Mouse (Mus musculus) cerebellum, adult 9-10 months (tissue): ENCODE data around the gene Vsig10.
"Not testable (repeated sequence)": the region's sequence is repeated elsewhere in the genome, so short reads cannot be mapped to it uniquely, and the experiment has no call there.

Experiments
- DNase-seq: peaks from one replicate; pipeline ENCODE4 v3.0.0; 2022

Gene Vsig10

DNA sequence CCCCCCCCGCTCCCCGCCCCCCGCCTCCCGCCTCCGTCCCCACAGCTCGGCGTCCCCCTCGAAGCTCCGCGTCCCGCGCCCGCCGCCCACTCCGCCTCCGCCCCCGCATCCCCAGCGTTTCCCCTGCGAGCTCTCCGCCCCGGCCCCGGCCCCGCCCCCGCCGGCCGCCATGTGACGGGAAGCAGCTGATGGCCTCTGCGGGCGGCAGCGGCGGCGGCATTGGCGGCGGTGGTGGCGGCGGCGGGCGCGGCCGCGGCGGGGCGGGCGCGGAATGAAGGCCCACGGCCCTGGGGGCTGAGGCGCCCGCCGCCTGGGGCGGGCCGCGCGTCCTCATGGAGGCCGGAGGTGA, 38.2 kb downstream of the Vsig10 start, which contains the start of gene Wsb2:
Gene Wsb2, plus strand, starts transcription at position 176 of the 349 bp plus-strand sequence.
- peak; percentile 72 for DNase-seq

DNA sequence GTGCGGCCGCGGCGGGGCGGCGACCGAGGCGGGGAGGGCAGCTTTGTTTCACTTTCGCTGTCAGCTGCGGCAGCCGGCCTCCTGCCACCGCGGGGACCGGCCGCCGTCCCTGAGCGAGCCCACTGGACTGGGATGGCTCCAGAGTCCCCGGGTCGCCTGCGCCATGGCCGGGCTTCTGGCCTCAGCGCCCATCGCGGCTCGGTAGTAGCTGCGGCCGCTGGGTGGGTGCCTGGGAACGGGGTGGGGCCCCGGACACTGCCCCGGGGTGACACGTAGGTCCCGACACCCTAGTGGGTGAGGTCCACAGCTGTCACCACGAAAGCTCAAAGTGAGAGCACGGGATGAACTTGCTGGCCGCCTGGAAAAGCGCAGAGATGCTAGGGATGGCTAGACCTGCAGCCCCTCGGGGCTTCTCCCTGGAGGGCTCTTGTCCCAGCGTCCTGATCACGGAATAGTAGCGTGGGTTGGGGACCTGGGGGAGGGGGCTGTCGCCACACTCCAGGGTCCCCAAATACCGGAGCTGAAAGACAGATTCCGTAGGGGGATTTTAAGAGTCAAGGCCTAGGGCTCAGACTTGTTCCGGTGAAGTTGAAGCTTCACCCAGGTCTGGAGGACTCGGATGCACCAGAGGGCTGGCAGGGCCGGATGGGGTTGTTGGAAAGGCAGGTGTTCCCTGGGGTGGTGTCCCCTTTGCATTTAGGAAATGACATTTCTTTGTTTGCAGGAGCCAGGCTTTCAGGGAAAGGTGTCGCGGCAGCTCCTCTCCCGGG, 38.8 kb downstream of the Vsig10 start:
- peak; percentile 54 for DNase-seq

DNA sequence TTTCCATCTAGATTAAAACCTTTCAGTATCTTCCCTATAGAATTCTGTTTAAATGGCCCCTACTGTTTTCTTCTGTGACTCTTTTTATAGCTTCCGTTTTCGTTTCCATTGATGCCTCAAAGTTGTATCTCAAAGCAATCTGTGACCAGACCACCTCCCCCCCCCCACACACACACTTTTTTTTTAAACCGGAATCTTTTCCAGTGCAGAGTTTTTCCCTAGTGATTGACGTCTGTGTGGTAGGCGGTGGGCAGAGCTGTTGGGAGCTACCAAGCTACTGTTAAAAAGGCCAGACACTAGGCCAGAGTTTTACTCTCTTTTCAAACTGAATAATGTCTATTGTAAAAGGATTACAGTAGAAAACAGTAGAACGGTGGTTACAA, 39.4 kb downstream of the Vsig10 start:
- DNase-seq = no peak

DNA sequence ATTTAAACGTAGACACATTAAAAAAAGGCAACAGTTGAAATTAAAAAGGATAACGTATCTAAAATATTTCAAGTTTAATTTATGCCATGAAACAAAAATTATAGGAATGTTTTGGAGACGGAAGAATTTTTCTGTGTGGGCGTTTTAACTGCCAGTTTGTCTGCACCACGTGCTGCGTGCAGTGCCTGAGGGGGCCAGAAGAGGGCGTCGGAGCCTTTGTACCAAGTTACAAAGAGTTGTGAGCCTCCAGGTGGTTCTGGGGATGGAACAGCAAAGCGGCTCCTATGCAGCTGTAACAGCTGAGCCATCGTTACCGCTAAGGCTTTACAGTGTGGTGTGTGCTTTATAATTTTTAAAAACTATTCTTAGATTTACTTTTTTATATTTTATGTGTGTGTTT, 39.8 kb downstream of the Vsig10 start:
- DNase-seq = peak; percentile 65

DNA sequence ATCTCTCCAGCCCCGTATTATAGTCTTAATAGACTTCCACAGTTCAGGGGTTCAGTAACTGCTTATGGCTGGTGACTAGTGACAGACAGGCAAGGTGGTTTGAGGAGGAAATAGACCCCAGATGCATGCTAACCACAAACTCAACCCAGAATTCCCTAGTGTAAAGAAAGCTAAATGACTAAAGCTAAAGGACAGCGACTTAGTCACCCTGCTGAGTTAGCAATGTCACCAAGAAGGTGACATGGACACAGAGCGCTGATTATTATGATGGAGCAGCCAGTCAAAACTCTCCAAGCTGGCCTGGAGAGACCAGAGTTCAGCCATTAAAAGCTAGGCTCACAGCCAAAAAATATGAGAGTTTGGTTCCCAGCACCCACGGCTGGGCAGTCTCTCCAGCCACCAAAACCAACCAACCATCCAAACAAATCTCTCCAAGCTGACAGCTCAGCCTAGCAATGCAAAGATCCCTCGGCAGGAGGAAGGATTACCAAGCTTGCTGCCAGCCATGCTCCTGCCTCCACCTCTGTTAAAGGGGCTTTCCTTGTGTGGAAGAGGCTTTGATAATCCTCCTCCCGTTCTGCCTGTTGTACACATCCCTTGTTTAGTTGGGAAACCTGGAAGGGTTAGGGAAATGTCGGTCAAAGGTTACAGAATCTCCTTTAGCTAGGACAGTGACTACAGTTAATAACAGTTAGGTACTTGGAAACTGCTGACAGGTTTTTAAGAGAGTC, 40.8 kb downstream of the Vsig10 start:
- no peak for DNase-seq

DNA sequence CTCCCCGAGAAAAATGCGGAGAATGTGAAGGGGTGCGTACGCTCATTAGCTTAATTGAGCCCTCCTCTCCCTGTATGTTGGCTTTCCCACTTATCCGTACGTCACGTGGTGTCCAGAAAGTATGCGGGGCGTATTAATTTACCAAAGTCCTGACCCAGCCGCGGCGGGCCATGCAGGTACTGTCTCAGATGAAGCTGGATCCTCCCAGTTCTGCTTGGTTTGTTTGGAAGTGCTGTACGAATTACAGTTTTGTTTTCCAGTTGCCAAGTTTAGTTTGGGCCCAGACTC, 41.3 kb downstream of the Vsig10 start:
- no peak for DNase-seq

DNA sequence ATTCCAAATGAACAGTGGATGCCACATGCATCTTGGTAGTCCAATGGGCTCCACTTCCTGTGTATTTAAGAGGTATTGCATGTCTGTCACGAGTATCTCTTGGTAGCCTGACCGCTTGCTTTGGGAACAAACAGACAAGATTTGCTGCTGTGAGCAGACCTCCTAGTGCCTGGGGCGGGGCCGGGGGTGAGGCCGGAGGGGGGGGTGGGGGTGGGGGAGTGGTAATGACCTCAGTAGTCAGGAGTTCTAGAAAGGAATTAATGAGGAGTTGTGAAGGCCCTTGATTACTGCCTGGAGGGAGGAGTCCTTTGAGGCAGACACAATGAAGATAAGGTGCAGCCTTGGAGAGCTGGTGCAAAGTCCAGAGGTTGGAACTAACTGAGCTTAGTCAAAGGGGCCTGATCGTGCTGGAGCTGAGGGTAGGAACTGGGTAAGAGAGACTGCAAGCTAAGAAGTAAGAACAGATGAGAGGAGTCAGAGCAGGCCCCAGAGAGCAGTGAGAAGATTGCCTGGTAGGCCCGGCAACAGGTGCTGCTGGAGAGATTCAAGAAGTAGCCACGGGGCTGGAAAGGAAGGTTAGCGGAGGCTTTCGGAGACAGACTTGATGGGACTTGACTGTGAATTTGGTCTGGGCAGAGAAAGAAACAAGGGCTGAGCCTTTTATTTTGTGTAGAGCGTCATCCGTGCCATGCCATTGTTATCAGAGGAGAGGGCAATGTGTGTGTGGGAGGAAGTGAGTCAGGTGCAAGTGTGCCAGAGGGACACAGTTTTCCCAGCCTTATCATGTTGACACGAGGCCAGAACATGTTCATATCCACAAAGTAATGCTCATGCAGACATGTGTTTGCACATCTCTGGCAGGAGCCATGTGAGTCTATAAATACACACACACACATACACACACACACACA, 42.0 kb downstream of the Vsig10 start:
- DNase-seq = no peak

DNA sequence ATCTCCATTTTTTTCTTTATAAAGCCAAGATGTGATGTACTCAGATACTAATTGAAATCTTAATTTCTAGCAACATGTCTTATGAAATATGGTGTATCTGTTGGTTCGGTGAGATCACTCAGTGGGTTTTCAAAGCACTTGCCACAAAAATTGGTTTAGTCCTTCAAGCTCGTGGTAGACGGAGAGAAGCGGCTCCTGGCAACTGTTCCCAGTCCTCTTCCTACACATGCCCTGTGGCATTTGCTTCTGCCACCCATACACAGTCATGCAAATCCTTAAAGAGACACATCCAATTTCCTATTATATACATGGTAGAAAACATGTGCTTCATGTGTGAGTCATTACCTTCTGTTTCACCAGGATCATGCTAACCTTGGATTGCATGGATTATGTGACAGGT, 42.7 kb downstream of the Vsig10 start:
- no peak for DNase-seq

DNA sequence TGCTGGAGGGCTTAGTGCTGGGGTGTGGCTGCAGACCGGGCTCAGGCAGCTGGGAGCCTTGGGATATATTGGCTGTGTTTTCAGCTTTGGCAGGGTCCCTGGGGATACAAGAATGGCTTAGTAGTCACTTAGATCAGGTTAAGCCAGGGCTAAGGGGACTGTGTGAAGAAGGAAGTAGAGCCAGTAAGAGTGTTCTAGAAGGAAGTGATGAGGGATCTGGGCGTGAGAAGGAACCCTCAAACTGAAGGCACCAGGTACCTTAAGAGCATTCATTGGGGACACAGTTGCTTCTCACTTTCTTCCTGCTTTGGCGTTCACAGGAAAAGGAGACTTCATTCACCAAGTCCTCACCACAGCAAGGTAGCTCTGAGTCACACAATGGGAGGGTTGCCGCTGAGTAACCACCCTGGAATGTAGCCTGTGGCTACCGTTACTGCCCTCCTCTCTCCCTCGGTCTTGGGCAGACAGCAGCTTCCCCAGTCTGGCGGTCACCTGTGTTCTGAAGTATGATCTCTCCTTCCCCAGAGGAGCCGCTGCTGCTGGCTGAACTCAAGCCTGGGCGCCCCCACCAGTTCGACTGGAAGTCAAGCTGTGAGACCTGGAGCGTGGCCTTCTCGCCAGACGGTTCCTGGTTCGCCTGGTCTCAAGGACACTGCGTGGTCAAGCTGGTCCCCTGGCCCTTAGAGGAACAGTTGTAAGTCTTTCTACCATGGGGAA, 44.3 kb downstream of the Vsig10 start:
- no peak for DNase-seq

DNA sequence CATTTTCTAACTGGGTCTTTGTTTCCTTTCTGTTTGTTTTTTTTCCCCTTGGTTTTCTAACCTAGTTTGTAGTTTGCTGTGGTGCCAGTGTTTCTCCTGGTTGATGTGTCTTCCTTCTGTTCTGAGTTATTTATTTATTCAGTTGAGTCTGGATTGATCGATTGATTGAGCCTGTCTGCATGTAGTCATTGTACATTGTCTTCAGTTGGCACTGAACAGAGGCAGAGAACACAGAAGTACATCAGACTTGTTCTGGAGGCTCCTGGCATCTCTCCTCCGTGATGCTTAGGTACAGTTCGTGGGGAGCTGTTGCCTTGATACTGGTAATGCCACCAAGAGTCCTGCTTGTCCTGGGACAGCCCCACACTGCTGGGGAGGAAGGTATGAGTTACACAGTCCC, 45.9 kb downstream of the Vsig10 start:
- DNase-seq = no peak

DNA sequence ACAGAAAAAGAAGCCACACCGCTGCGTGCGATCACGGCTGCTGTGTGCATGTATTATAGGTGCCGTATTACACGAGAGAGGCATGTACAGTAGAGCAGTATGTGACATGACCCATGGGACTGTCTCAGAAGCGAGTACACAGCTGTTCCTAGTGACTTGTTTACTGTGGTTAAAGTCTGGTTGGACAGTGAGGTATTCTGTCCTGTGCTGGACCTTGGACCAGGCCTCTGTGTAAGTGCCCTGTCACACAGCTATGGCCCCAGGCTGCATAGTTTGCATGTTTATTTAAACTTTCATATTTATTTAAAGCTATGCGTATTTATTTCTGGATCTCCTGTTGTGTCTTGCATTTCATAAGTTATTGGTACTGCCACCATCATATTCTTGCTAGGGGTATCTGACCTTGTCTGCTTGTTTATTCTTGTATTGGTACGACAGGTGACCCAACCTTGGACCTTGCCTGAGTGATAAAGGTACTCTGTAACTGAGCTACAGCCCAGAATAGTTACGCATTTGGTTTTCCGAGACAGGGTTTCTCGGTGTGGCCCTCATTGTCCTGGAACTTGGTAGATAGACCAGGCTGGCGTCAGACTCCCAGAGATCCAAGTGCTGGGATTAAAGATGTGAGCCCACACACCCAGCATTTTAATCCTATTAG, 47.1 kb downstream of the Vsig10 start:
- DNase-seq = no peak

DNA sequence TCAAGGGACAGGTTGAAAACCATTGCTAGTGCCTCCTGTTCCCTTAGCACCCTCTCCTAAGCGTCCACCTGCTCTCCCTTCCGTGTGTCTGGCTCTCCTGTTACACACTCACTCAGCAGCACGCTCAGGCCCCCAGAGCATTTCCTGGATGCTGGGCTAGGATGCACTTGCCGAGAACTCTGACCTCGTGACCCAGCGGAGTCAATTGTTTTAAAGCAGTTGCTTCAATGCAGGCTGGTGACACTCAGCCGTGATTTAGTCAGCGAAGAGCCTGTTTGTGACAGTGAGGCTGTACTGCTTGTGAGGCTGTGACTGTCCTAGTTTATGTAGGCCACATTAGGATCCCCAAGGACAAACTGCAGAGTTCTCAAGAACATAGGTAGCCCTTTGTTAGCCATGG, 48.3 kb downstream of the Vsig10 start:
- DNase-seq = no peak

DNA sequence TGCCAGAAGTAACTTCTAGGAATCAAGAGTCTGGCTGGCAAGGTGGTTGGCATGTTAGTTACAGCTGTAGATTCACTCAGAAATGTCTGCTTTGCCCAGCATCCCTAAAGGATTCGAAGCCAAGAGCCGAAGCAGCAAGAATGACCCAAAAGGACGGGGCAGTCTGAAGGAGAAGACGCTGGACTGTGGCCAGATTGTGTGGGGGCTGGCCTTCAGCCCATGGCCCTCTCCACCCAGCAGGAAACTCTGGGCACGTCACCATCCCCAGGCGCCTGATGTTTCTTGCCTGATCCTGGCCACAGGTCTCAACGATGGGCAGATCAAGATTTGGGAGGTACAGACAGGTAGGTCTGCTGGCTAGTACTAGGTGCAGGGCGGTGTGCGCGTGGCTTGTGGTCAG, 51.7 kb downstream of the Vsig10 start:
- no peak for DNase-seq

DNA sequence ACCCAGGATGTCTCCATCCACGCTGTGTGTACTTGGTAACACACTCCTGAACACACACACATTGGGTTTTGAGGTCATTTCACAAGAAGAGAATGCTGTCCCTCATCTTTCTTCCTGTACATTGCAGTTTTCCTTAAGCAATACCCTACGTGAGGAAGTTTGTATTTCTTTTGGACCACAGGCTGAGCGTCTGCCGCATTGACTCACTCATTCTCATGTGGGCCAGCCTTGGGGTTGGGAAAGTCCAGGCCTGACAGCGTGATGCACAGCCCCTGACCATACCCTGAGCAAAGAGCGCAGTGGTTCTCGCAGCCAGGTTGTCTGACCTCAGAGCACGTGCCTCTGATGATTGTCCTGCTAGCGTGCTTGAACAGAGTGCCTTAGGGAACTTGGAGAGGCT, 54.5 kb downstream of the Vsig10 start:
- no peak for DNase-seq

DNA sequence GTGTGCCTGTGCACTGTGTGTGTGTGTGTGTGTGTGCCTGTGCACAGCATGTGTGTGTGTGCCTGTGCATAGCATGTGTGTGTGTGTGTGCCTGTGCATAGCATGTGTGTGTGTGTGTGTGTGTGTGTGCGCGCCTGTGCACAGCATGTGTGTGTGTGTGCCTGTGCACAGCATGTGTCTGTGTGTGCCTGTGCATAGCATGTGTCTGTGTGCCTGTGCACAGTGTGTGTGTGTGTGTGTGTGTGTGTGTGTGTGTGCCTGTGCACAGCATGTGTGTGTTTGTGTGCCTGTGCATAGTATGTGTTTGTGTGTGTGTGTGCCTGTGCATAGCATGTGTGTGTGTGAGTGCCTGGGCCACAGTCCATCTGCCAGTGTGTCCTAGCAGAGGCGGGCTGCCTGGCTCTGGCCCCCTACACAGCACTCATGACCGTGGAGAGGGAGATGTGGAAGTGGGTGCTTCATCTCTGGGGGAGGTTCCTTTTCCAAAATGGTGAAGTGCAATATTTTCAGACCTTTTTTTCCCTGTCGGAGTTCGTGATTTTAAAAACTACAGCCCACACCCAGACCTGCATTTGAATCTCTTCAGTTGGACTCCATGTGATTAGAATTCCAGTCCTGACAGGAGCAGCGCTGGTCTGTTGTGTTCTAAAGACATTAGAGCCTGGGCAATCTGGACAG, 55.6 kb downstream of the Vsig10 start:
- DNase-seq = no peak

DNA sequence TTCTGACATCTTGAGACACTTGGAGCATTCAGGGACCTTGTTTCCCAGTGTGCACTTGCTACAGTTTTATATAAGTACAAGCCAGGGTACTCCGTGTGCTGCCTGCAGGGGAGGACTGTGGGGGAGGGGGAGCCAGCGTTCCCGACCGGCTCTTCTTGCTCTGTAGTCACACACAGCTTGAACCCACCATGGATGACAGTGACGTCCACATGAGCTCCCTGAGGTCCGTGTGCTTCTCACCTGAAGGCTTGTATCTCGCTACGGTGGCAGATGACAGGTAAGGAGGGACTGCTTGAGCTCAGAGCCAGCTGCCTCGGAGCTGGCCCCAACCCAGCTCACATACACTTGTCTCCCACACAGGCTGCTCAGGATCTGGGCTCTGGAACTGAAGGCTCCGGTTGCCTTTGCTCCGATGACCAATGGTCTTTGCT, 57.5 kb downstream of the Vsig10 start:
- no peak for DNase-seq

DNA sequence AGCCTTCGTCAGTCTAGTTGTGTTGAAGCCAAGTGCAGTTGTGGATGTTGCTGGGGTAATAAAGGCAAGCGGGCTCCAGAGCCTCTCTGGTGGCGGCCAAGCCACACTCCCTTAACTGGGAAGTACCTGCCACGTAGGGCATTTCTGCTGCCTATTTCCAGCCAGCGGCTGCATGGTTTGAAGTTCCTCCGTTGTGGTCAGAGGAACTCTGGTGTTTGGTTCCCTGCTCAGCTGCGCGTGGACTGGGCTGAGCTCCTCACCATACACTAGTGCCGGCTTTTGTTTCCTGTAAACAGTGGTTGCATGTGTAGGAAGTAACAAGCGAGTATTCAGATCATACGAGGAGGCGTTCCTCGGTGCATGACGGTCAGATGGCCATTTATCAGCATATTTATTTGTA, 58.8 kb downstream of the Vsig10 start:
- DNase-seq = not testable (repeated sequence)

DNA sequence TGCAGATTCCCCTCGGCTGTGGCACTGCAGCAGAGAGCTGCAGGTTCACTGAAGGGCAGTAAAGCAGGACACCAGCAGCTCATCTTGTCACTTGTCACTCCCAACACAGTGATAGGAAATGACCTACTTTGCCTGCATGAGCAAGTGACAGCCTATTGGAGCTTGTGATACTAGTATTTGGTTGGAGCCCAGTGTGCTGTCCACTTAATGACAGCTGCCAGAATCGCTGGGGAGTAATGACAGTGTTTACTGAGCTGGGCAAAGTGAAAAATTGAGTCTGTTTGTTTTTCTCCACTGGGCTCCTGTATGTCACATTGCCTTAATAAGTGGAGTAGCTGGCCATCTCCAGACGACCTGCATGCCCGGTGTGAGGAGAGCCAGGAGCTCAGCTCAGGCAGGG, 61.3 kb downstream of the Vsig10 start:
- DNase-seq = no peak

DNA sequence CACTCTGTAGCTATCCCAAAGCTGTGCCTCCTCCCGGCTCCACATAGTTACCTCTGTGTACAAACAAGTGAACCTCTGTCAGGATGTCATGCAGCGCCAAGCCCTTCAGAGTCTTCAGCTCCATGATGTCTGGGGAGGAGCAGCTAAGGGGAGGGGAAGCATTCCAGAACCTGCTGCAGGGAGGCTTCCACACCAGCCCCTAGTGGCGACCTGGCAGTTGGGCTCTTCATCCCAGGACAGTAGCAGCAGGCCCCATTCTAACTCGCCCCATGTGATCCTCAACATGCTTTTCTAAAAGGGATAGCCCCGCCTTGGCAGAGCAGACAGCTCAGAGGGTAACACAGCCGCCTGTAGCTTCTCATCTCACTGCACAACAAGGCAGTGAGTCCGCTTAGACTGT, 62.9 kb downstream of the Vsig10 start:
- no peak for DNase-seq

DNA sequence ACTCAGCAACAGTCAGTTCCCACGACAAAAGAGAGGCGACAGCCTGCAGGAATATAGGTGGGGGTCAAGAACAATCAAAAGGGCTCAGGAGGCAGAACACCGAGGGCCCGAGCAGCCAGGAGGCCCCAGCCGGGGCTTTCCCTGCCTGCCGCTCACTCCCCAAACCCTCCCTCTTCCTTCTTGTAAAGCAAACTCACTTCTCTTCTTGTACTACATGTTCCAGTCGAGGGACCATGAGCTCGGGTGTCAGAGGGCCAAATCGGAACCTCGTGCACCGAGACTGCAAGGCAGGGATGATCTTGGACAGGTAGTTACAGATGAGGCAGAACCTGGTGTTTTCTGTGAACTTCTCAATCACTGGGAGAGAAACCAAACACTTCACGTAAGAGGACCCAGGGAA, 64.3 kb downstream of the Vsig10 start:
- DNase-seq = no peak

DNA sequence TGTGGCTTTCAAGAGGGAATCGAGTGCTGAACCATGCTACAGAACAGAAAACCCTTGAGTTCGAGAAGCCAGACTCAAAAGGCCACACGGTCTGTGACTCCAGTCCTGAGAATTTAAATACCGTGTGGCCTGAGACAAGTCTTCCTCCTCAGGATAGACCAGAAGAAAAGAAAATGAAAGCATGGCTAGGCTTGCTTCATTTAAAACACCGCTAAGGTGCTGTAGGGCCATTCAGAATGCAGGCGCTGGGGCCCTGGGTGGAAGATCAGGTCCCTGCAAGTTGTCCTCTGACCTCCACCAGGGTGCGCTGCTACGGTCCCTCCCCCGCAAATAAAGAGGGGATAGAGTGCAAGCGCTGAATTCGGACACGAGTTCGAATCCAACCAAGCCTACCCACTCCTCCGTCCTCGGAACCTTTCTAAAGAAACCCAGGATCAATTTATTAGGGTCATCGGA, 69.4 kb downstream of the Vsig10 start:
- DNase-seq = peak; percentile 62

DNA sequence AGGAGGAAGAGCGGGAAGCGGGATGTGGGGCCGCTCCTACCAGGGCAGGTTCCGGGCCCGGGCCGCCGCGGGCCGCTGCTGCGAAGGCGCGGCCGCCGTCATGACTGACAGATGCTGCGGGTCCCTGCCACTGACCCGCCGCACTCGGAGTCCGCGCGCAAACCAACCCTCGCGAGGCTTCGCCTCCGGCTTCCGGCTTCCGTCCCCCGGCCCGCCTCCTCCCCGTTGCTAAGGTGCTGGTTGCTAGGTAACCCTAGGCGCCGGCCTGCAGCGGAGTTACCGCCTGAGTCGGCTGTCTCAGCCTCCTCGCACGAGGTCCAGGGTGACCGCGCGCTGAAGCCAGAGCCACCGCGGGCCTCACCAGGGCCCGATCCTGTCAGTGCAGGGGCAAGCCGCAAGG, 70.0 kb downstream of the Vsig10 start, which contains the start of gene Rfc5:
Gene Rfc5, minus strand, starts transcription at position 171 of the 400 bp plus-strand sequence.
- peak; percentile 87 for DNase-seq
